Mouse (Mus musculus): Measurements from ENCODE around the gene Pop4.
A peak's percentile ranks its signal among the peaks of the same experiment; 100 is the strongest.
"Not testable (repeated sequence)": the region's sequence is repeated elsewhere in the genome, so short reads cannot be mapped to it uniquely, and the experiment has no call there.

The Pop4 gene

GRCm38 (mm10) chr7:38270703-38271510 is at the start of gene Pop4:
Pop4 (minus strand) TSS chr7:38271423.
- DNase-seq = peak; percentile 95 to 96

GRCm38 (mm10) chr7:38320641-38321040 is 49.4 kb upstream of the Pop4 start:
- no peak for DNase-seq

GRCm38 (mm10) chr7:38282192-38282591 is 11.0 kb upstream of the Pop4 start:
- not testable (repeated sequence) for DNase-seq

GRCm38 (mm10) chr7:38272551-38272950 is 1.3 kb upstream of the Pop4 start:
- no peak for DNase-seq

GRCm38 (mm10) chr7:38271859-38272258 is 636 bp upstream of the Pop4 start:
- DNase-seq = no peak

GRCm38 (mm10) chr7:38271511-38271811 is 238 bp upstream of the Pop4 start:
- DNase-seq = no peak

GRCm38 (mm10) chr7:38267006-38267680 is 4.1 kb downstream of the Pop4 start:
- DNase-seq = peak; percentile 82 to 83

GRCm38 (mm10) chr7:38262406-38262805 is 8.8 kb downstream of the Pop4 start:
- DNase-seq = peak; percentile 83 to 88

- DNase-seq = no peak
Observed at GRCm38 (mm10) chr7:38259631-38260030, 11.6 kb downstream of the Pop4 start.

- DNase-seq = no peak
Observed at GRCm38 (mm10) chr7:38253441-38253840, 17.8 kb downstream of the Pop4 start.

GRCm38 (mm10) chr7:38251494-38252216 is 19.6 kb downstream of the Pop4 start:
- DNase-seq = peak; percentile 51 to 62

GRCm38 (mm10) chr7:38242417-38242816 is 28.8 kb downstream of the Pop4 start:
- DNase-seq = no peak

GRCm38 (mm10) chr7:38237140-38237539 is 34.1 kb downstream of the Pop4 start:
- no peak for DNase-seq

- DNase-seq = no peak
Observed at GRCm38 (mm10) chr7:38236400-38237105, 34.7 kb downstream of the Pop4 start.

- no peak for DNase-seq
Observed at GRCm38 (mm10) chr7:38230285-38230684, 40.9 kb downstream of the Pop4 start.

GRCm38 (mm10) chr7:38228329-38228728 is 42.9 kb downstream of the Pop4 start:
- no peak for DNase-seq

- peak; percentile 93 to 94 for DNase-seq
Observed at GRCm38 (mm10) chr7:38227900-38228298, 43.3 kb downstream of the Pop4 start, which contains the start of gene Plekhf1. Plekhf1 (minus strand) TSS chr7:38228016.

GRCm38 (mm10) chr7:38227181-38227899 is 43.9 kb downstream of the Pop4 start:
- DNase-seq = peak; percentile 89 to 91

- DNase-seq = no peak
Observed at GRCm38 (mm10) chr7:38226226-38226625, 45.0 kb downstream of the Pop4 start.

- peak; percentile 81 to 83 for DNase-seq
Observed at GRCm38 (mm10) chr7:38224577-38225369, 46.5 kb downstream of the Pop4 start.

GRCm38 (mm10) chr7:38220866-38221265 is 50.4 kb downstream of the Pop4 start:
- DNase-seq = no peak
